Mouse (Mus musculus): ENCODE results near the gene Per2. TPM values are rescaled to one million over a fixed set of nuclear protein-coding genes. Genes with fewer than 3 reads are reported as not detected.

Per2 gene
- polyA plus RNA-seq (2014; fragmentation: Illumina TruSeq; extraction: RNeasy Lipid Tissue Mini Kit (QIAGEN cat#74804); ENCODE audit: low read depth, low replicate concordance): 7.3 TPM

DNA sequence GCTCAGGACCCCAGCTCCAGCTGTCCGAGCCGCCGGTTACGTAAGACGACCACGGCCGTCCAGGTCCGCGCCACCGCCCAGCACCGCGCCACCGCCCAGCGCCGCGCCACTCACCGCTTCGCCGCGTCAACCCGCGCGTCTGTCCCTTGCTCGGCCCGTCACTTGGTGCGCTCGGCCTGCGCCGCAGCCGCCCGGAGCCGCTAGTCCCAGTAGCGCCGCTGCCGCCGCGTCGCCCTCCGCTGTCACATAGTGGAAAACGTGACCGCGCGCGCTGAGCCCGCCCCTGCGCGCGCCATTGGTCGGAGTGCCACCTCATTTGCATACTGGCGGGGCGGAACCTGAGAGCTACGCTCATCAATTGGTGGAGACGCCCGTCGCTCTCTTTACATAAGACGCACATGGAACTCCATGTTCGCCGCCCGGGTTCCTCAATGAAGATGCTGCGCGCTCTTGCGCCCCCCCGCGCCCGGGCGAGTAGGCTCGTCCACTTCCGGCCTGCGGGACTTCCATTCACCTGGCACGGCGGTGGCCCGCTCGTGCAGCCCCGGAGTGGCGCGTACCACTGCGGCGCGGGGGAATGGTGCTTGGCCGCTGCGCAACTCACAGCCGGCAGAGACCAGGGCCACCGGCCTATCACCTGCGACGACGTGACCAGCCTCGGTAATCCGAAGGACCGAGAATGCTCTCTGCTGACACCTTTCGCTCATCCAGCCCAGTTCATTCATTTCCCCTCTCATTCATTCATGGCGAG lies at the start of gene Per2:
Per2 (minus strand) TSS at position 266 of the 751 bp plus-strand sequence.

DNA sequence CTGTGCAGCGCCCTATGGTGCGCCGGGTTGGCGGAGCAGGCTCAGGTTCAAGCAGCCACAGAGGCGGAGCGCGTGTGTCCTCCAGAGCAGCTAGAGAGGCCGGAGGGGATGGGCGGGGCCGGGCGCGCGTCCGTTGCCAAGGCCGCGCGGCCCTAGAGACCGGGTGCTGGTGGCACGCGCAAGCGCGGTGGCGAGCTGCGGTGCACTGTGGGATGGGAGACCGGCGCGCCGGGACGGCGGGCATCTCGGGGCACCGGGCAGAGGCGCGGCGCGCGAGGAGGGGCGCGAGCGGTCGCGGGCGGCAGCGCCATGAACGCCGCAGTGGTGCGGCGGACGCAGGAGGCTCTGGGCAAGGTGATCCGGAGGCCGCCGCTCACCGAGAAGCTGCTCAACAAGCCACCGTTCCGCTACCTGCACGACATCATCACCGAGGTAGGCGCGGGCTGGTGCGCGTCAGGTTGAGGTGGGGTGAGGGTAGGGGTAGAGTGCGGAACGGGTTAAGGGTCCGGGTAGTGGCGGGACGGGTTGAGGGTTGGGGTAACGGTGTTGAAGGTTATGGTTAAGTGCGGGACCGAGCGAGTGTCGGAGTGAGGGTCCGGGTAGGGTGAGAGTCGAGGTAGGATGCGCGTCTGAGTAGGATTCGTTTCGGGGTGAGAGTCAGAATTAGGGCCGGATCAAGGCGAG lies 35.5 kb upstream of the Per2 start, which contains the start of gene Traf3ip1:
Traf3ip1 (plus strand) TSS at position 191 of the 684 bp plus-strand sequence.

DNA sequence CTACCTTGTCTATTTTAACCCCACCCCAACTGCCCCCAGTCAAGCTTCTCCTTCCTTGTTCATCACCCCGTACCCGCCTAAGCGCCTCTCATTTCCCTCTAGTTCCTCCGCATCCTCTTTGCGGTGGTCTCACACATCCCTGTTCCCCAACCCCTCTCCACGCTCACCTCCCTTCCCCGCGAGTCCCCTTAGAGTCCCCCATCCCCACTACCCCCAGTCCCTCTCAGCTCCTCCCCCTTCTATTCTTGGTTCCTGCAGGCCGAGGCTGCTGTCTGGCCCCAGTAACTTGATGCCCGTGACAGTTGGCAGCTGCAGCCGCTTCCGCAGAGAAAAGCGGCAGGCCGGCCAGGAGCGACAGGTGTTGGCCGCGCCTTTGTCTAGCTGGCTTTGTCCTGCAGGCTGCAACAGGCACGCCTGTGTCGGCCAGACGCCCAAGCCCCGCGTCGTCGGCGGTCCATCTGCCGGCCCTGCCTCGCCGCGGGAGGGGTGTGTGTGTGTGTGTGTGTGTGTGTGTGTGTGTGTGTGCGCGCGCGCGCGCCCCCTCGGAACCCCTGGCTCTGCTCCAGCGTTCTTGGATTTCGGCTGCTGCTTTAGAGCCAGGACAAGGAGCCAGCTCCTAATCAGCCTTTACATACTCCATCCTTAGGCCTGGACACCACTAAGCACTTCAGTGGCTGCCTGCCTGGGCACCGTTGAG lies 45.1 kb downstream of the Per2 start, which contains the start of gene Hes6:
Hes6 (minus strand) TSS at position 141 of the 697 bp plus-strand sequence.

DNA sequence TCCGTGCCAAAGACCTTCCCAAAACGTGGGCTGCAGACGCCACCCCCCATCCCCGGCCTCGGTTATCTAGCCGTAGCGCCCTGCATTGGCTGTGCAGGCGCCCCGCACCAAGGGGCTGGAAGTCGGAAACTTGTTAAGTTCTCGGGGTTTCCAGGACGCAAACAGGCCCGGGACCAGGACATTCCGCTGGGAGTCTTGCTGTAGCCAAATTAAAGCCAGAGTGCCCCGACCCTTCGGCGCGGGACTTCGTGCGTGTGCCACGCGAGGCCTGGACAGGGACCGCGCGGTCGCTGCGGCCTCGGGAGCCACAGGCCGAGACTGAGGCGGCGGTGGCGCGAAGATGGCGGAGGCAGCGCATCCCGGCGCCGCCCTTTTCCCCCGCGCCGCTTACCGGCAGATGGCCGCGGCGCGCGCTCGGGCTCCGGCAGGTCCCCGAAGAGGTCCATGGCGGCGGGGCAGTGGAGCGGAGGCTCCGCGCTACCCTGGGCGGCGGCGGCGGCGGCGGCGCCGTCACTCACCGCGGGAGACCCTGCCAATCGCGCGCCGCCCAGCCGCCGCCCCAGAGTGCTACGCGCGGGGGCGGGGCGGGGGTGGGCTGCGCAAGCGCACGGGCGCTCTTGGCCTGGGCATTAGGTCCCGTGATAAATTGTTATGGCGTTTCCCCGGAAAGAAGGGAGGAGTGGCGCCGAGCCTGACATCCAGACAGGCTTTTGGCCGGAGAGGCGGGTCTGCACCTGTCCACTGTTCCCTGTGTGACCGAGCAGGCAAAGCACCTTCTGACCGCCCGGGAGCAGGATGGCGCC lies 60.7 kb downstream of the Per2 start, which contains the start of gene Ilkap:
Ilkap (minus strand) TSS at position 556 of the 803 bp plus-strand sequence.

DNA sequence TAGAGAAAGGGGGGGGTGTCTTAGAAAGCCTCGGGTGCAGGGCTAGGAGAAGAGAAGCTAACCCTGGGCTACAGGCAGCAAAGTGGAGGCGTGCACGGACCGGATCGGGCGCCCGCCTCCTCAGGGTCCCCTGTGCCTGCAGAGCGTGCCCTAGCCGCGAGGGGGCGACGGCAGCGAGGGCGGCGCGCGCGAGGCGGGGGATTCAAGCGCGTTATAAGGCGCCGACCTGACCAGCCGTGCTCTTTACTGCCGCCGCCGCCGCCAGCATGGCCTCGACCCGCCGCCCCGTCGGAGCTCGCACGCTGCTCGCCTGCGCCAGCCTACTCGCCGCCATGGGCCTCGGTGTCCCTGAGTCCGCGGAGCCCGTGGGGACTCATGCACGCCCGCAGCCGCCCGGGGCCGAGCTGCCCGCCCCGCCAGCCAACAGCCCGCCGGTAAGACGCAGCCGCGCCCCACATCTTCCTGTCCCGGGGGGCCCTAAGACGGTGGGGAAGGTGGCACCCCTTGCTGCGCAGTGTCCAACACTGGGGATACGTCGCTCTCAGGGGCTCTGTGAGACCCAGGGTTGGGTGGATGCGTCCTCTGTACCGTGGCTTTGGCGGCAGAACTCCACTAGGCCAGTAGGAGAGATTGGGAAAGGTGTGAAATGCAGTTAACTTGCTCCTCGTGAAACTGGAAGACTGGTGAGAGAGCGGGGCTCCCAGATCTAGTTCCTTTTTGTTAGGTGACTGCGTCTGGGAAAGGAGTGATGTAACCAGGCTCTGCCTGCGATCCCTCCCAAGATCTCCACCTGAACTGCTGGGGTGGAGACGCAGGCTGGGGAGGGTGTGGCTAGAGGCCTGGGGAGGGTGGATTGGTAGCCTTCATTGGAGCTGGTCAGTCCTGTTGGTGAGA lies 92.7 kb downstream of the Per2 start, which contains the start of gene Erfe:
Erfe (plus strand) TSS at position 216 of the 894 bp plus-strand sequence.

Other genes with a start within 250 kb of the Per2 start
- gene Ube2f, start 209.0 kb downstream of the Per2 start, polyA plus RNA-seq (2014; fragmentation: Illumina TruSeq; extraction: RNeasy Lipid Tissue Mini Kit (QIAGEN cat#74804); ENCODE audit: low read depth, low replicate concordance): 97.8 TPM
- gene Scly, start 161.0 kb downstream of the Per2 start, polyA plus RNA-seq (2014; fragmentation: Illumina TruSeq; extraction: RNeasy Lipid Tissue Mini Kit (QIAGEN cat#74804); ENCODE audit: low read depth, low replicate concordance): 3.8 TPM
- not detected for gene Espnl, start 137.2 kb downstream of the Per2 start, polyA plus RNA-seq (2014; fragmentation: Illumina TruSeq; extraction: RNeasy Lipid Tissue Mini Kit (QIAGEN cat#74804); ENCODE audit: low read depth, low replicate concordance)
- 0.35 TPM for gene Klhl30, start 108.3 kb downstream of the Per2 start, polyA plus RNA-seq (2014; fragmentation: Illumina TruSeq; extraction: RNeasy Lipid Tissue Mini Kit (QIAGEN cat#74804); ENCODE audit: low read depth, low replicate concordance)
- 10.8 TPM for gene Erfe, start 92.9 kb downstream of the Per2 start, polyA plus RNA-seq (2014; fragmentation: Illumina TruSeq; extraction: RNeasy Lipid Tissue Mini Kit (QIAGEN cat#74804); ENCODE audit: low read depth, low replicate concordance)
- gene Ilkap, start 60.5 kb downstream of the Per2 start, polyA plus RNA-seq (2014; fragmentation: Illumina TruSeq; extraction: RNeasy Lipid Tissue Mini Kit (QIAGEN cat#74804); ENCODE audit: low read depth, low replicate concordance): 60.5 TPM
- gene Hes6, start 45.3 kb downstream of the Per2 start, polyA plus RNA-seq (2014; fragmentation: Illumina TruSeq; extraction: RNeasy Lipid Tissue Mini Kit (QIAGEN cat#74804); ENCODE audit: low read depth, low replicate concordance): 0.88 TPM
- 4.4 TPM for gene Traf3ip1, start 35.3 kb upstream of the Per2 start, polyA plus RNA-seq (2014; fragmentation: Illumina TruSeq; extraction: RNeasy Lipid Tissue Mini Kit (QIAGEN cat#74804); ENCODE audit: low read depth, low replicate concordance)
- 2.9 TPM for gene Asb1, start 81.2 kb upstream of the Per2 start, polyA plus RNA-seq (2014; fragmentation: Illumina TruSeq; extraction: RNeasy Lipid Tissue Mini Kit (QIAGEN cat#74804); ENCODE audit: low read depth, low replicate concordance)